Mouse (Mus musculus): ENCODE measurements around the gene Dlgap4. TPM values are rescaled to one million over a fixed set of nuclear protein-coding genes. Genes with fewer than 3 reads are reported as not detected.

Dlgap4 gene
- total and polyA plus RNA-seq, 3 experiments: 12.4 to 38.5 (median 12.7) TPM

DNA sequence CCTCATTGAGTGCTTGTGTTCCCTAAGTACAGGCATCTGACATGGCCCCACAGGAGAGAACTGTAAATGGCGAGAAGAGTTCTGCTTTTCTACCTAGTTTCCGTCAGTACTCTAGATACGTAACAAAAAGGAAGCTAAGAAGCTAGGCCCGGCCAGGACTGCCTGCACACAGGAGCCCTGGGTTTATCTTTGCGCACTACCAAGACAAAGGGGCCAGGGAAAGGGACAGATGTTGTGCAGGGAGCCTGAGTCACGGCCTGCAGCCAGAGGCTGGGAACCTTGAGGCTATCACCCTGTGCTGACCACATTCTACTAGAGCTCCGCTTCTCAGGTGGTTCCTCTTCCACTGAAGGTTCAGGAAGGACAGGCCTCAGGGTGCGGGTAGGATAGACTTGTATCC lies 136.2 kb downstream of the Dlgap4 start:
- Histone ChIP-seq H3K4me2 (ENCODE audit: insufficient read depth, low read depth, poor library complexity, severe bottlenecking) (no peak overlapping the region), H3K79me2 (replicated peaks; ENCODE audit: control insufficient read depth, extremely low read depth, insufficient read depth, poor library complexity, severe bottlenecking) (no peaks in the 10 kb centered on the region), H3K9ac (ENCODE audit: insufficient read depth, low read depth) (no peak overlapping the region), H3K27me3 (replicated peaks) (no peaks in the 10 kb centered on the region), H3K27ac (ENCODE audit: insufficient read depth, low read depth) (no peak overlapping the region), H3K36me3 (replicated peaks in 1 of 2; ENCODE audit: control insufficient read depth in 1 of 2, insufficient read depth in 1 of 2, low read length in 1 of 2) (peaks cover 12 to 85% of the 10 kb centered on the region in 2 experiments), H3K9me3 (replicated peaks; ENCODE audit: low read length) (no peaks in the 10 kb centered on the region), H3K4me3 (replicated peaks in 1 of 3; ENCODE audit: low read depth in 2 of 3, low read length in 2 of 3, poor library complexity in 1 of 3) (no peak overlapping the region), H3K4me1 (ENCODE audit: control insufficient read depth in 1 of 2, insufficient read depth in 2 of 2) (peaks cover 0 to 29% of the 10 kb centered on the region in 2 experiments; a peak in 2 of 4 replicates)
- TF ChIP-seq PAX5 (IDR thresholded peaks at IDR 0.05; ENCODE audit: low read length) (no peak), ZMIZ1 (IDR thresholded peaks at IDR 0.05; ENCODE audit: low read depth, low read length) (no peak), JUN (IDR thresholded peaks at IDR 0.05; ENCODE audit: insufficient read depth, low read depth, low read length) (no peak), HCFC1 (IDR thresholded peaks at IDR 0.05; ENCODE audit: low read depth, low read length) (no peak), KAT2A (IDR thresholded peaks at IDR 0.05; ENCODE audit: insufficient replicate concordance, low read length) (no peak), ELF1 (IDR thresholded peaks at IDR 0.05; ENCODE audit: low read depth, low read length) (no peak), ETS1 (conservative IDR thresholded peaks at IDR 0.05; ENCODE audit: low read depth, low read length) (no peak), MXI1 (IDR thresholded peaks at IDR 0.05; ENCODE audit: low read depth, low read length) (no peak), JUND (conservative IDR thresholded peaks at IDR 0.05; ENCODE audit: low read depth, low read length) (no peak), IRF4 (IDR thresholded peaks at IDR 0.05; ENCODE audit: low read depth, low read length) (no peak), ZKSCAN1 (IDR thresholded peaks at IDR 0.05; ENCODE audit: borderline replicate concordance, low read depth, low read length) (no peak), CHD2 (IDR thresholded peaks at IDR 0.05; ENCODE audit: low read length) (no peak), EP300 (IDR thresholded peaks at IDR 0.05; ENCODE audit: low read length) (no peak), CTCF (conservative IDR thresholded peaks at IDR 0.05 in 1 of 2, IDR thresholded peaks at IDR 0.05 in 1 of 2; ENCODE audit: low read depth in 2 of 2, low read length in 2 of 2) (no peak), MAZ (IDR thresholded peaks at IDR 0.05; ENCODE audit: low read depth, low read length) (no peak), MEF2A (IDR thresholded peaks at IDR 0.05; ENCODE audit: borderline replicate concordance, low read depth, low read length) (no peak)
- in situ Hi-C loops (cut with MboI; ENCODE audit: low pct_ligation_motif_present, low pct_unique_long_range_greater_than_20kb, low sequenced_read_pairs) (no loop called here), dilution Hi-C loops (cut with MboI; ENCODE audit: extremely low pct_ligation_motif_present, extremely low pct_unique_long_range_greater_than_20kb, low sequenced_read_pairs) (no loop called here)
- no peak for DNase-seq (ENCODE audit: extremely low read depth)

GRCm38 (mm10) chr2:156756937-156757336 lies 143.4 kb downstream of the Dlgap4 start:
- Histone ChIP-seq H3K27me3 (replicated peaks) (no peaks in the 10 kb centered on the region), H3K9ac (ENCODE audit: insufficient read depth, low read depth) (no peak overlapping the region), H3K4me1 (ENCODE audit: control insufficient read depth in 1 of 2, insufficient read depth in 2 of 2) (peaks cover 1 to 16% of the 10 kb centered on the region in 2 experiments; a peak in 3 of 4 replicates), H3K27ac (ENCODE audit: insufficient read depth, low read depth) (0 out of 2 replicates have a peak overlapping the region, but pooled peaks have one; percentile 4), H3K79me2 (replicated peaks; ENCODE audit: control insufficient read depth, extremely low read depth, insufficient read depth, poor library complexity, severe bottlenecking) (no peaks in the 10 kb centered on the region), H3K36me3 (replicated peaks in 1 of 2; ENCODE audit: control insufficient read depth in 1 of 2, insufficient read depth in 1 of 2, low read length in 1 of 2) (peaks cover 20 to 77% of the 10 kb centered on the region in 2 experiments), H3K4me3 (replicated peaks in 1 of 3; ENCODE audit: low read depth in 2 of 3, low read length in 2 of 3, poor library complexity in 1 of 3) (no peak overlapping the region), H3K9me3 (replicated peaks; ENCODE audit: low read length) (no peaks in the 10 kb centered on the region), H3K4me2 (ENCODE audit: insufficient read depth, low read depth, poor library complexity, severe bottlenecking) (no peak overlapping the region)
- DNase-seq (ENCODE audit: extremely low read depth): no peak
- dilution Hi-C loops (cut with MboI; ENCODE audit: extremely low pct_ligation_motif_present, extremely low pct_unique_long_range_greater_than_20kb, low sequenced_read_pairs): no loop called here
- in situ Hi-C loops (cut with MboI; ENCODE audit: low pct_ligation_motif_present, low pct_unique_long_range_greater_than_20kb, low sequenced_read_pairs): loop anchor here (5.0 kb wide), 1 partner anchor 35 kb away; no protein-coding TSS in a partner anchor
- TF ChIP-seq HCFC1 (IDR thresholded peaks at IDR 0.05; ENCODE audit: low read depth, low read length): no peak
- TF ChIP-seq ZKSCAN1 (IDR thresholded peaks at IDR 0.05; ENCODE audit: borderline replicate concordance, low read depth, low read length): no peak
- TF ChIP-seq GABPA (IDR thresholded peaks at IDR 0.05; ENCODE audit: insufficient replicate concordance, low read depth, low read length): no peak
- TF ChIP-seq JUN (IDR thresholded peaks at IDR 0.05; ENCODE audit: insufficient read depth, low read depth, low read length): no peak
- no peak for TF ChIP-seq SMC3 (IDR thresholded peaks at IDR 0.05; ENCODE audit: low read depth, low read length)
- no peak for TF ChIP-seq POLR2A (IDR thresholded peaks at IDR 0.05; ENCODE audit: low read depth, low read length)
- no peak for TF ChIP-seq EP300 (IDR thresholded peaks at IDR 0.05; ENCODE audit: low read length)
- TF ChIP-seq JUND (conservative IDR thresholded peaks at IDR 0.05; ENCODE audit: low read depth, low read length): no peak
- no peak for TF ChIP-seq IRF4 (IDR thresholded peaks at IDR 0.05; ENCODE audit: low read depth, low read length)
- no peak for TF ChIP-seq UBTF (IDR thresholded peaks at IDR 0.05; ENCODE audit: low read depth, low read length)
- no peak for TF ChIP-seq ZNF384 (IDR thresholded peaks at IDR 0.05; ENCODE audit: low read depth, low read length)
- TF ChIP-seq MAZ (IDR thresholded peaks at IDR 0.05; ENCODE audit: low read depth, low read length): no peak
- TF ChIP-seq MAFK (IDR thresholded peaks at IDR 0.05; ENCODE audit: insufficient replicate concordance, low read length): no peak
